Mouse (Mus musculus) urinary bladder, adult 2 months (tissue): Measurements from ENCODE around the gene Slc25a10. TPM values are rescaled to one million over a fixed set of nuclear protein-coding genes. Genes with fewer than 3 reads are reported as not detected.
"Not testable (repeated sequence)": the region's sequence is repeated elsewhere in the genome, so short reads cannot be mapped to it uniquely, and the experiment has no call there.

Source experiments
- DNase-seq: peaks from one replicate; pipeline ENCODE4 v3.0.0; 2022; ENCODE audit warnings: low spot score
- polyA plus RNA-seq: library from polyadenylated mRNA; depleted of rRNA; stranded (reverse); fragments of >200 nt; gene quantifications from 2 replicates; pipeline ENCODE4 v1.2.3, GENCODE M21; 2012

Gene Slc25a10
- polyA plus RNA-seq, 1 experiment = 115 TPM

DNA sequence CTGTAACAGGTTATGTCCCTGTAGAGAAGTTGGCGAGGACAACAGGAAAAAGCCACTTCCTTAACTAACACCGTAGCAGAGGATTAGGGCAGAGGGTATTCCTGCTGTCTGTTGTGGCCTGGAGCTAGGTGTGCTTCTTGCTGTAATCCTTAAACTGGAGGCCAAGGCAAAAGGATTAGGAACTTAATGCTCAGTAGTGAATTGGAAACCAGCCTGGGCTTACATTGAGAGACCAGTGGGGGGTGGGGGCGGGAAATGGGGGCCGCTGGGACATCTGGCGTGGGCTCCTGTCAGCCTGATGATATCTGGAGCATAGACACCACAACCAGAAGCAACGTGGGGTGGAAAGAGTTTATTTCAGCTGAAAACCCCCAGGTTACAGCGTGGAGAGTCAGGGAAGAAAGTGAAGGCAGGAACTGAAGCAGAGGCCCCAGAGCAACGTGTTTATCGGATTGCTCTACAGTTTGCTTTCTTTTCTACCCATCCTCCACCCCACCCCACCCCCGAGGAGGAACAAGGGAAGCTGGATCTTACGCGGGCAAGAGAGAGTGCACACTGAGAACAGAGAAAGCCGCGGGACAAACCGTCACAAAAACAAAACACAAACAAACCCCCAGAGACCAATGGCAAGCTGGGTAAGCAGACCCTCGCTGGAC is 18.9 kb downstream of the Slc25a10 start:
- no peak for DNase-seq

DNA sequence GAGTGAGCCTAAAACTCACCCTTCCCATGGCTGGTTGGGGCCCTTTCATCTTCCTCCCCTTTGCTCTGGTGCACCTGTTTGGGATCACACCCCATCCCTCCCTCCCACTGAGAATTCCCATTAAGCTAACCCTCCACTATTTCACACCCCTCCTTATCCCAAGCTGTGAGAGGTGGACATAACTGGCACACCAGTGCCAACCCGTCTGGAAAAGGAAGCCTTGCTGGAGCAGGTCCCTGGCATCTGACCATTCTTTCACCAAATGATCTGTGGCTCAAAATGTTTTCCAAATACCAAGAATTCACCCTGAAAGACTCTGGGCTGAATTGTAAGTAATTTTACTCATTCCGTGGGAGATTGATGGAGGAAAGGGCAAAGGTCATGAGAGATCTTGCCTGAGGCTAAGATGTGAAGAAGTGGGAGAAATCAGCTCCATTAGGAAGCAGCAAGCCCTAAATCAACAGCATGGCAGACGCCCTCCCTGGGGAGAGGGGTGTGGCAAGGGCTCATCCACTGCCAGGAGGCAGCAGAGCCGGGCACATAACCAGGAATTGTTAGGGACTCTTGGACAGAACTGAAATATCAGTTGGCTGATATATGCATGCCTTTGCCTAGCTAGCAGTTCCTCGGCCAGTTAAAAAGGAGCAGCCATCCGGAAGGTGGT is 21.3 kb downstream of the Slc25a10 start:
- DNase-seq = no peak

DNA sequence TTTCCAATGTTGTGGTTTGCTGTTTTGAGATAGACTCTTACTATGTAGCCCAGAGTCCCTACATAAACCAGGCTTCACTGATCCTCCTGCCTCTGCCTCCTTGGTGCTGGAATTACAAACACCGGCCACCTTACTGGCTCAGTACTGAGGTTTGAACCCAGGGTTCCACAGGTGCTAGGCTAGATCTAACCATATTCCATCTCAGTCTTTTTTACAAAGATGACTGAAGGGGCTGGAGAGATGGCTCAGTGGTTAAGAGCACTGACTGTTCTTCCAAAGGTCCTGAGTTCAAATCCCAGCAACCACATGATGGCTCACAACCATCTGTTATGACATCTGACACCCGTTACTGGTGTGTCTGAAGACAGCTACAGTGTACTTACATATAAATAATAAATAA is 22.6 kb downstream of the Slc25a10 start:
- DNase-seq = not testable (repeated sequence)

DNA sequence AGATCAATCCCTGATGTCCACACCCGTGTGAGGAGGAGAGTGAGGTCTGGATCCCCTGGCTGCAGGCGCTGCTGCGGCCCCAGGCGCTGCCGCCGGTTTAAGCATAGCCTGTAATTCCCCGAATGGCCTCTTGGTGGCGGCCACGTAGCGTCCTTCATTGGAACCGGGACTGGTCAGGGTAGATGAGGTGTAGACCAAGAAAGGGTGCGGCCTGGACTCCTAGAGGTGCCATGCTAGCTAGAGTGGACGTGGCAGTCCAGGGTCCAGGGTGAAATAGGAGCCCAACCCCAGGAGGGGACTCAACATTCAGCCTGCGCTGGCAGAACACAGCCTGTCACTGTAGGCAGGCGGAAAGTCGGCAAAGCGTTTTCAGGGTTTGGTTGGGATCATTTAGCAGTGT is 24.0 kb downstream of the Slc25a10 start:
- peak; percentile 80 for DNase-seq

DNA sequence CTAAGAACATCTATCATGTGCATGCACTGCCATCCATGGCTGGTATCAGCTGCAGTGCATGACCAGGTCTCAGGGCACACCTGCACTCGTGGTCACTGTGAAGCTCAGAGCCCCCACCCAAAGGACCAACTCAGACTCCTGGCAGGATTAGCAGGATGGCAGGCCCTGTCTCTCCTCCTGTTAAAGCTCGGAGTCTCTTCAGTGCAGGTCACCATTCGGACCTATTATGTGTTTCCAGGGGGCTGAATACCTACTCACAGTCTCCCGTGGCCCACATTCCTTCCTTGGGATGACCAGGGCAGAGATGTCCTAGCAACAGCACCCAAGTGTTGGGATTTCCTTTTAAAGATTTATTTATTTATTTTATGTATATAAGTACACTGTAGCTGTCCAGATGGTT is 25.5 kb downstream of the Slc25a10 start:
- DNase-seq = no peak

DNA sequence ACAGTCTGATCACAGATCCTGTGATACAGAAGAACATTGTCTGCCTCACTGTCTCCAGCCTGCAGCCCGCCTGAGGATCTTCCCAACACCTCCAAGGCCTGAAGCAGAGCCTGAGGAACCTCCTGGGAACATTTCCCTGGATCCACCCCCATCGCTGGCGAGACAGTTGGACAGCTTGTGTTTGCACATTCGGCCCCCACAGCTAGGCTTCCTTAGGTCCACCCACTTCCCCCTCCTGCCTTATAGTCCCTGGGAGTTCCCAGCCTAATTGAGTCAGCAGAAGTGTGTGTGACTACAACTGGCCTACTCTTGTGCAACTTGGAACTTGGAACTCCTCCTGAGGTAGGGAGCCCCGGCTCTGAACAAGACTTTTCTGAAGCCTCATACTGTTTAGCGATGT is 26.4 kb downstream of the Slc25a10 start:
- no peak for DNase-seq

DNA sequence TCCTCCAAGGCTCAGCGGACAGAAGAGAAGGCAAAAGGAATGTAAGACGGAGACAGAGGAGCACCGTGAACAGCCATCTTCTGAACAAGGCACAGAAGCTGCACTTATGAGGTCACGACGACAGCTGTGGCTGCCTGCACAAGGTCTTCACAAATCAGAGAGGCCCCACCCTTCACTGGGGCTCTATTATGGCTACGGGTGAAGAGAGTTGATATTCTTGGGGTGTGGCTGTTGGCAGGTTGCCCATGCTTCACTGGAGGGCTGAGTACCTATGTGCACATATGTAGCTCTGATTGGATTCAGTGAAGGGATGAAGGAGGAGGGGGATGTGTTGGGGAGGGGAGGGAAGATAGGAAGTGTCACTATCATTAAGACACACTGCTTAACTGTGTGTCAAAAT is 26.9 kb downstream of the Slc25a10 start:
- no peak for DNase-seq

DNA sequence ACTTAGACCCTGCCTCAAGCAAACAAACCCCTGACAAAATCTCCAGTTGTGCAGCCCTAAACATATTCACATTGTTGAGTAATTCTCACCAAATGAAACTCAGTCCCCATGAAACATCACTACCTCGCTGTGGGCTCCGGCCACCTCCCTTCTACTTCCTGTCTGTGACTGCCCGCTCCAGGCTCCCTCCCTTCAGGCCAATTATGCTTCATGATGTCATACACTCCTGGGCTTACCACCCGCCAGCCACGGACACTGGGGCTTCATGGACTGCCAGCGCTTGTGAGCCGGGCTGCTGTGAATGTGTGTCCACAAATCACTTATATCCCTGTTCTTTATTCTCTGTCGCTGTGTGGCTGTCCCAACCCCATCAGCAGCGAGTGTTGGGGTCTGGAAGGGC is 28.1 kb downstream of the Slc25a10 start:
- DNase-seq = no peak

DNA sequence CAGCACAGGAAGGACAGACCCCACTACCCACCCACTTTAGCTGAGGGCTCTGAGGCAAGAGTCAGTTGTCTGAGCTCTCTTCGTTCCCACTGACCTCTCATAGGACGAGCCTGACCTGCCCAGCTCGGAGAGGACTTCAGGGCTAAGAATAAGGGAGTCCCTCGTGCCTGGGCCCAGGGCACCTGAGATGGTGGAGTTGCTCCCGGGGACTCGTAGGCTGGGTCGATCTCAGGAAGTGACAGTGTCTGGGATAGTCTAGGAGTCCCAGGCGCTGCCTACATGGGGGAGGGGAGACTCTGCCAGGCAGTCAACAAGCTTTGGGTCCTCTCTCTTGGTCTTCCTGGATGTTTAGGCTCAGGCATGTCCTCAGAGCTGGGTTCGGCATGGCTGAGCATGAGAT is 28.9 kb downstream of the Slc25a10 start:
- no peak for DNase-seq

DNA sequence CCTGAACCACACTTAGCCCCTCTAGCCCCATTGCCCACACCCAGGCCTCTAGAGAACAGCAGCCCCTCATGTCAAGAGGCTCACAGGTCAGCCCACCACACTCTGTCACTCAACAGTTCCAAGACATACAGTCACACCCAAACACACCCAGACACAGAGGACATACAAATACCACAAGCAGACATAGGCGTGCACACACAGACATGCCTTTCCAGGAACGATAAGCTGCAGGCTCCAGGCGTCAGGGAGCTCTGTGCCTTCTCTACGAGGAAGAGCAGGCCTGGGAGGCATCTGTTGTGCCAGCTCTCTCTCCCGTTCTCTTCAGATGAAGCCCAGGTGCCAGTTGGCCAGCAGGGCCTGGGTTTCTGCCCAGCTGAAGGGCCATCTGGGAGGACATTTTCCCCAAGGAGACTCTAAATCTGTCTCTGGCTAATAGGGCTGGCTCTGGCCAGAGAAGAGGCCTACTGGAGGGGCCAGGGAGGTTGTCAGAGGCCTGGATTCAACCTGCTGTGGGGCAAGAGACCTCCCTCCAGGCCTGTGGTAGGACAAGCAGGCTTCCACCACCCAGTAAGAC is 29.4 kb downstream of the Slc25a10 start:
- no peak for DNase-seq

DNA sequence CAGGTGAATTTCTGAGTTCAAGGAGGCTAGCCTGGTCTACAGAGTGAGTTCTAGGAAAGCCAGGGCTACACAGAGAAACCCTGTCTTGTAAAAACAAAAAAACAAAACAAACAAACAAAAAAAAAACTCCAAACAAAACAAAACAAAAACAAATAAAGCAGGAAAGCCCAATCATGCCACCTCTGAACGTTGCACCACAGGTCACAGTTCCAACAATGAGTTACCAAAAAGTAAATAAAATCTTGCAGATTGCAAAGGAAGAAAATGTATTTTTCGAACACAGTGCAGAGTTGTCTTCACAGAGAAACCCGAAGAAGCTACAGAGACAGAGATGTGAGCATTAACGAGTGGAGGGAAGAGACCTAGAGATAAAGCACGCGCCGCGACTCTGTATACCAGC is 30.9 kb downstream of the Slc25a10 start:
- DNase-seq = no peak

DNA sequence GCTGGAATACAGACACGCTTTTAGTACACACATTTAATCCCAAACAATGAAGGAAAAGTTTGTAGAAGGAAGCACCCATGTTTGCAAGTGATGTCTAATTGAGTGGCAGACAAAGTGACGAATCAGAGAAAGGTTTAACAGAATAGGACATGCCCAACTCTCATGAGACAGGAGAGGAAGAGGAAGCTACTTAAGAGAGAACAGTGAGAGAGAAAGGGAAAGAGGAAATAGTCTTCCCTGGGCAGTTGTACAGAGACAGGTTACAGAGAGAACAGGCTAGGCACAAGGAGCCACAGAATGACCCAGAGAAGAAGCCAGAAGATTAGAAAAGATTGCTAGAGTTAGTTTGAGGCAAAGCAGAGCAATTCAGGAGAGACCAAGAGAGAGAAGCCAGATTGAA is 34.3 kb downstream of the Slc25a10 start:
- no peak for DNase-seq

DNA sequence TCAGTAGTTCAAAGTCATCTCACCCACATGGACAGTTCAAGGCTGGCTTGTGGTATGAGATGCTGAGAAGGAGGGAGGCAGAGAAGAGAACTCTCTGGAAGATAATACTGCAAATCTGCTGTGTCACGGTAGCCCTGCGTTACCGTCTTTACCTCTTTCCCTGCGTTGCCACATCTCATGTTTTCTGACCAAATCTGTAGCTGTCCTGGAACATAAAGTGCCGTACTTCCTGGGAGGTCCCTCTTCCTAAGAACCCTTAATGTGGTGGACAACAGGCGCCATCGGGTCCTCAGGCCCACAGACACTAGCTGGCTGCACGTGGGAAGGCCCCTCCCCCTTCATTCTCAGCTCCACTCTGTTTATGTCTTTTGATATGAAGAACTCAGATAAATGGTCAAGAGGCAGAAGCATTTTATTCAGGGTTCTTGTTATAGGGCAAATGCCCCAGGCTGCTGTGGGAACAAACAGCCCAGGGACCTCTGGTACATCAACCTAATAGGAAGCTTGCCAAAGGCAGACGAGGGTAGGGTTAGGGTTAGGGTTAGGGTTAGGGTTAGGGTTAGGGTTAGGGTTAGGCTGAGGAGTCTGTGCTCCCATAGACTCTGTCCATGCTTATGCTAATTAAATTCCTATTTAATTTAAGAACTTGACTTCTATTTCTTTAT is 36.2 kb downstream of the Slc25a10 start:
- no peak for DNase-seq

DNA sequence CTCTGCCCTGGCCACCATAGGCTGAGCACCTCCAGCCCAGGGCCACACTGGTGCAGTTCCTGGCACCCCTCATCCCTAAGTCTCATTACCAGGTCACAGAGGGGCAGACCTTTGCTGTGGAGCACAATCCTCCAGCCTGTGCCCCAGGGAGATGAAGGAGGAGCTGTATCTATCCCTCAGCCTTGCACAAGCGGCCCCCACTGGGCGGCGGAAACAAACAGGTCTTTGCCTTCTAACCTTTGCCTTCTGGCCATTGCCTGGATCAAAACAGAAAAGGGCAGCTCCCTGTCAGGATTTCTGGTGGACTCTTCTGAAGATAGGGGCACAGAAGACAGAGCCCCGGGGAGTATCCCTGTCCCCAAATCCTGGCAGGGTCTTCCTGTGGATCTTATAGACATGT is 37.3 kb downstream of the Slc25a10 start:
- no peak for DNase-seq

DNA sequence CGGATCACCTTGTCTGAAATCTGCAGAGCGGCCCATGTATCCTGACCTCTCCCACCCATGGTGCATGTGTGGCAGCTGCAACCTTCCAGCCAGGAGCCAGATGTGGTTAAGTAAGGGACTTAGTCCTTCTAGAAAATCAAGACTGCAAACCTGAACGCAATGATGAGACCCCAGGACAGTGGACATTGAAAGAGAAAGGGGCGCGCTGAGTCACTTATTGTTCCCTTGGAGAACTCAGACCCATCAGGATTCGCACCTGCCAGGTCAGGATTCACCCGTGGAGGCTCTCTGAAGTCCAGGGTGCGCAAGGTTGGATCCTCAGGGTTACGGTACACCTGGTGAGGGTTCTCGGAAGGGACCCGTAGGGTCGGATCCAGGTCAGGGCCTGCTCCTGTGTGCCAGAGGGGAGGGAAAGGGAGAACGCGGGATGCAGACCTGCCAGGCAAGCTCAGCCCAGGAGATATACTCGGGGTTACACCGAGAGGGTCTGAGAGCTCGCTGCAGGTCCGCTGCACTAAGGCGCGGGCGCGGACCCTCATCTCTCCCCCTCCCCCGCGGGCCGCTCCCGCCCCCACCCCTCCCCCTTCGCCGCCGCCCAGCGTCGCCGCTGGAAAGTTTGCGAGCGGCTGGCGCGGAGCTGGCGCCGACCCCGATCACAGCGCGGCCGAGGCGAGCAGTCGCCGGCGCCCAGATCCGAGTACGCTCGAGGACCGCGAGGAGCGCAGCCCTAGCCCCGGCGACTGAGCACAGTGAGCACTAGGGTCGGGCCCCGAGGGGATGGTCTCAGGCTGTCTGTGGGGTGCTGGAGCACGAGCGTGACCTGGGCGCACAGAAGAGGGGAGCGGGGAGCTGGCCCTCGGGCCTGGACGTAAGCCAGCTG is 38.7 kb downstream of the Slc25a10 start, which contains the start of gene Gcgr:
TSS of gene Gcgr (plus strand) at position 615 of the 880 bp plus-strand sequence.
- peak; percentile 35 for DNase-seq

DNA sequence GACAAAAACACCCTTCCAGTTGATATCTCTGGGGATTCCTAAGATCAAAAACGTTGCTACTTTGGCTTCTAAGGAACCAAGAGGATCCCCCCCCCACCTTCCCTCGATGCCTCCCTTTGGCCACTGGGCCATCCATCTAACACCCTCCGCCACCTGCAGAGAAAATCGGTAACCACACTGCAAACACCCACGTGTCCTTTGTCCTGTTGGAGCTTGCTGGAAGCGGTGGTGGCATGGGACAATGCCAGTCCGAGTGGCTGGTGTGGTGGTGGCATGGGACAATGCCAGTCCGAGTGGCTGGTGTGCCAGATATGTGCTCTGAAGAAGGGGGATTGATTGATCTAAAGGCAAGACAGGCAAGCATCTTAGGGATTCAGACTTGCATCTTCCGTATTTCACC is 40.0 kb downstream of the Slc25a10 start:
- DNase-seq = no peak

DNA sequence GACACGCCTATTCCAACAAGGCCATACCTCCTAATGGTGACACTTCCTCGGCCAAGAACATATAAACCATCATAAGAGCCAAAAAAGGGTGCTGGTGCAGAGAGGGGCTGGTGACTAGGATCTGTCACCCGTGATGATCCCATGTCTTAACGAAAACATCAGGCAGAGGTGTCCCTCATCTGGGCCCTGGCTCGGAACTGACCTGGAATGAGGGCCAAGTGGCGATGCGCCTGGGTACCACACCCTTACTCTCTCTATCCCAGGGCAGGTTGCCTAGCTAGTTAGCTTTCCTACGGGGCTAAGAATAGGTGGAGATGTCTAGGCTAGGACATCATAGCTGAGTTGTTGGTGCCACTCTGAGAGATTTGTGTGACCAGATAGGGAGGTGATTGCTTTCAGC is 42.5 kb downstream of the Slc25a10 start:
- no peak for DNase-seq

DNA sequence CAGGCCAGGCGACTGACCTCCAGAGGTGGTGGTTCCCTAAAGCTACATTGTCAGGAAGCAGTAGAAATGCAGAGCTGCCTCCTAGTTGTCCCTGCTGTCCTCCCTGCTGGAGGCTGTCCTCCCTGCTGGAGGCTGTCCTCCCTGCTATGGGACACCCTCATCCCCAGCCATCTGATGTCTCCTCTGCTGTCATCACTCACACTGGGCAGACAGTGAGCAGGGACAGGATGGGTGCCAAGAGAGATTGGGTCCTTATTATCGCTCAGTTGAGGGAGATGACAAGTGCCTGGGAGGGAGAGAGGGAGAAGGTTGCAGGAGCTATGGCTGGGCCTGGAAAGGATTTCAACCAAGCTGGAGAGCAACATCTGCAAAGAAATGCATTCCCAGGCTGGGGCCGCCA is 43.5 kb downstream of the Slc25a10 start:
- DNase-seq = no peak

DNA sequence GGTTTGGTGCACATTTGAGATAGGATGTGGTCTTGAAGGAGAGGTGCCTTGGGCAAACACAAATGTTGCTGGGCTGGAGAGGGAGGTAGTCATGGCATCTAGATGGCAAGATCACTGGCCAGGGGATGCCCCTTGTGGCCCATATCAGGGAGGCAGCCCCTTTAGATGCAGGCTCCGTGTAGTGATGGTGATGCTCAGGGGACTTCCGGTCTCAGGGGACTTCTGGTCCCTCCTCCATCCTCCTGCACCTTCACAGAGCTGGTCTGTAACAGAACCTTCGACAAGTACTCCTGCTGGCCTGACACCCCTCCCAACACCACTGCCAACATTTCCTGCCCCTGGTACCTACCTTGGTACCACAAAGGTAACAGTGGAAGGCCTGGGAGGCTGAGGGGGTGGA is 44.2 kb downstream of the Slc25a10 start:
- no peak for DNase-seq

DNA sequence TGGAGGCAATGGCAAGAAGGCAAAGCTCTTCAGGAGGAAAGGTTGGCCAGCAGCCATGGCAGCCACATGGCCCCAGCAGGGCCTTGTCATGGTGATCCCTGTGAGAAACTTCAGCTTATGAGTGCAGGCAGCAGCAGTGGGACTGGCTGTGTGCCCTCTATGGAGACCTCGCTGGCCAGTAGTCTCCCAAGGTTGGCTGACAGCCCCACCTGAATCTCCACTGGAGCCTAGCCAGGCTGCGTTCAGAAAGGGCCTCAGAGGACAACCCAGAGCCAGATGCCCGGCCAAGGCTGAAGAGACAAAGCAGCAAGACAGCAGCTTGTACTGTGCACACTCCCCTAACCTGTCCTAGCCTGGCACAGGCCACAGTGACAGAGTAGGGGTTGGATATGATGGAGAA is 46.8 kb downstream of the Slc25a10 start:
- DNase-seq = no peak

DNA sequence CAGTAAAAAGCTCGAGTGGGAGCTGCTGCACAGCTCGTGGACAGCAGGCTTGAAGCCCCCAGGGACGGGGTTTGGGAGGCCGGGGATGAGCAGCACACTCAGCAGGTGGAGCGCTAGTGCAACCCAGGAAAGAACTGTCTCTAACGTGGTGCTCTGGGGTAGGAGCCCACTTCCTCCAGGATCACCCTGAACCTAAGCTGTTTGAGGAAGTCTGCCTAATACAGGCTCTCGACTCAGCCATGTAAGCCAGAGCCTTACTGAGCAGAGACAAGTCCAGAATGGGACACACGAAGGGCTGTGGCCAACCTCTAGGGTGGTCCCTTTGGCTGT is 47.3 kb downstream of the Slc25a10 start:
- DNase-seq = no peak
